Mouse (Mus musculus) forebrain, embryonic 10.5 days (tissue): ENCODE data around the gene Tasp1. TPM values are rescaled to one million over a fixed set of nuclear protein-coding genes. Genes with fewer than 3 reads are reported as not detected.
"Not testable (repeated sequence)": the region's sequence is repeated elsewhere in the genome, so short reads cannot be mapped to it uniquely, and the experiment has no call there.

Experiments
- DNase-seq: peaks from one replicate; pipeline ENCODE4 v3.0.0-alpha.2; 2017; ENCODE audit warnings: low spot score; ENCODE audit errors: extremely low spot score
- H3K27ac ChIP-seq: fragments of 300-500 bp; sonication (generic); 2 replicates; pipeline ENCODE4 v1.5.1; 2016; ENCODE audit warnings: mild to moderate bottlenecking
- H3K27me3 ChIP-seq: fragments of 300-500 bp; sonication (generic); 2 replicates; pipeline ENCODE4 v1.6.1; 2016; ENCODE audit warnings: mild to moderate bottlenecking; ENCODE audit not compliant: poor library complexity, severe bottlenecking
- H3K36me3 ChIP-seq: fragments of 300-500 bp; sonication (generic); replicated peaks from 2 replicates; pipeline ENCODE4 v1.6.1; 2016; ENCODE audit warnings: mild to moderate bottlenecking, moderate library complexity
- H3K4me1 ChIP-seq: fragments of 300-500 bp; sonication (generic); 2 replicates; pipeline ENCODE4 v1.6.1; 2016
- H3K4me3 ChIP-seq: fragments of 300-500 bp; sonication (generic); 2 replicates; pipeline ENCODE4 v1.5.1; 2016; ENCODE audit warnings: mild to moderate bottlenecking, moderate library complexity
- H3K9me3 ChIP-seq: fragments of 300-500 bp; sonication (generic); 2 replicates; pipeline ENCODE4 v1.6.1; 2016; ENCODE audit warnings: mild to moderate bottlenecking, moderate library complexity
- WGBS: fragments of 180-500 bp; shearing (Covaris S2); methylation state at CpG from one replicate; pipeline ENCODE4 v1.1.7; 2016; 5-methylcytosine and 5-hydroxymethylcytosine counted together
- polyA plus RNA-seq: library from polyadenylated mRNA; unstranded; fragments of >200 nt; fragmentation: Nextera tagmentation; extraction: Ambion mirVana; gene quantifications from 2 replicates; pipeline ENCODE4 v1.2.1, GENCODE M21; 2016

The Tasp1 gene
- polyA plus RNA-seq, 1 experiment from 2014 or later: 22.5 TPM

- not testable (repeated sequence) for DNase-seq, H3K4me3 ChIP-seq, H3K36me3 ChIP-seq, H3K9me3 ChIP-seq, H3K27ac ChIP-seq, H3K27me3 ChIP-seq
- H3K4me1 ChIP-seq: peaks cover 17% of the 10 kb centered on the region
These were observed 12.7 kb upstream of the Tasp1 start for GRCm38 (mm10) chr2:140079284-140079683.

GRCm38 (mm10) chr2:140078600-140079280, 12.1 kb upstream of the Tasp1 start:
- Histone ChIP-seq H3K4me3 (no peak overlapping the region), H3K27ac (no peak overlapping the region), H3K4me1 (peaks cover 17% of the 10 kb centered on the region), H3K36me3 (no peaks in the 10 kb centered on the region), H3K27me3 (no peaks in the 10 kb centered on the region), H3K9me3 (no peaks in the 10 kb centered on the region)
- WGBS: 59% methylated on average over 6 of the region's 6 CpGs
- no peak for DNase-seq

- H3K27me3 ChIP-seq: no peaks in the 10 kb centered on the region
- no peak for DNase-seq
- H3K4me1 ChIP-seq: peaks cover 17% of the 10 kb centered on the region
- no peak overlapping the region for H3K27ac ChIP-seq
- no peaks in the 10 kb centered on the region for H3K36me3 ChIP-seq
- WGBS: 36% methylated on average over 1 of the region's 1 CpGs
- H3K9me3 ChIP-seq: no peaks in the 10 kb centered on the region
- H3K4me3 ChIP-seq: no peak overlapping the region
These were observed 10.9 kb upstream of the Tasp1 start for GRCm38 (mm10) chr2:140077476-140077875.

GRCm38 (mm10) chr2:140075150-140075549, 8.5 kb upstream of the Tasp1 start:
- H3K27ac ChIP-seq: no peak overlapping the region
- H3K4me3 ChIP-seq: no peak overlapping the region
- H3K9me3 ChIP-seq: no peaks in the 10 kb centered on the region
- no peak for DNase-seq
- H3K4me1 ChIP-seq: peaks cover 17% of the 10 kb centered on the region
- WGBS: 87% methylated on average over 3 of the region's 3 CpGs
- no peaks in the 10 kb centered on the region for H3K36me3 ChIP-seq
- no peaks in the 10 kb centered on the region for H3K27me3 ChIP-seq

- 59% methylated on average over 4 of the region's 4 CpGs for WGBS
- no peaks in the 10 kb centered on the region for H3K9me3 ChIP-seq
- no peaks in the 10 kb centered on the region for H3K27me3 ChIP-seq
- H3K27ac ChIP-seq: 0 out of 2 replicates have a peak overlapping the region, but pooled peaks have one; percentile 90
- no peaks in the 10 kb centered on the region; the same call in 1 of the 2 replicates for H3K36me3 ChIP-seq
- DNase-seq: no peak
- peak overlapping the region; percentile 69 for H3K4me3 ChIP-seq
- H3K4me1 ChIP-seq: peaks cover 16% of the 10 kb centered on the region
These were observed 911 bp upstream of the Tasp1 start for GRCm38 (mm10) chr2:140067516-140067915.

GRCm38 (mm10) chr2:140065676-140066075, 929 bp downstream of the Tasp1 start:
- H3K36me3 ChIP-seq: no peaks in the 10 kb centered on the region; the same call in 1 of the 2 replicates
- H3K4me3 ChIP-seq: peak overlapping the region; percentile 69
- no peaks in the 10 kb centered on the region for H3K27me3 ChIP-seq
- H3K27ac ChIP-seq: no peak overlapping the region
- H3K9me3 ChIP-seq: no peaks in the 10 kb centered on the region
- peaks cover 16% of the 10 kb centered on the region for H3K4me1 ChIP-seq
- 82% methylated on average over 8 of the region's 8 CpGs for WGBS
- DNase-seq: no peak

GRCm38 (mm10) chr2:140061481-140061880, 5.1 kb downstream of the Tasp1 start:
- Histone ChIP-seq H3K9me3 (no peaks in the 10 kb centered on the region), H3K27ac (no peak overlapping the region), H3K4me3 (no peak overlapping the region), H3K27me3 (no peaks in the 10 kb centered on the region), H3K36me3 (peaks cover 7% of the 10 kb centered on the region), H3K4me1 (peaks cover 9% of the 10 kb centered on the region)
- no peak for DNase-seq
- WGBS: 91% methylated on average over 3 of the region's 3 CpGs

- Histone ChIP-seq H3K27me3 (no peaks in the 10 kb centered on the region), H3K4me3 (no peak overlapping the region), H3K4me1 (no peaks in the 10 kb centered on the region), H3K27ac (no peak overlapping the region), H3K9me3 (no peaks in the 10 kb centered on the region), H3K36me3 (peaks cover 16% of the 10 kb centered on the region)
- WGBS: 84% methylated on average over 4 of the region's 4 CpGs
- DNase-seq: no peak
These were observed 6.3 kb downstream of the Tasp1 start for GRCm38 (mm10) chr2:140060092-140060867.

- no peaks in the 10 kb centered on the region for H3K27me3 ChIP-seq
- H3K4me1 ChIP-seq: no peaks in the 10 kb centered on the region
- H3K4me3 ChIP-seq: no peak overlapping the region
- no peak overlapping the region for H3K27ac ChIP-seq
- no peak for DNase-seq
- H3K36me3 ChIP-seq: peaks cover 38% of the 10 kb centered on the region
- no peaks in the 10 kb centered on the region for H3K9me3 ChIP-seq
- WGBS: 95% methylated on average over 6 of the region's 6 CpGs
These were observed 8.5 kb downstream of the Tasp1 start for GRCm38 (mm10) chr2:140058125-140058524.

- H3K4me3 ChIP-seq: no peak overlapping the region
- no peaks in the 10 kb centered on the region for H3K27me3 ChIP-seq
- WGBS: 82% methylated on average over 2 of the region's 2 CpGs
- no peak for DNase-seq
- H3K36me3 ChIP-seq: peaks cover 96% of the 10 kb centered on the region
- no peak overlapping the region for H3K27ac ChIP-seq
- H3K4me1 ChIP-seq: no peaks in the 10 kb centered on the region
- no peaks in the 10 kb centered on the region for H3K9me3 ChIP-seq
These were observed 14.9 kb downstream of the Tasp1 start for GRCm38 (mm10) chr2:140051607-140052126.

GRCm38 (mm10) chr2:140042522-140043131, 24.0 kb downstream of the Tasp1 start:
- DNase-seq: no peak
- H3K36me3 ChIP-seq: peaks cover 46% of the 10 kb centered on the region
- H3K27me3 ChIP-seq: no peaks in the 10 kb centered on the region
- no peaks in the 10 kb centered on the region for H3K4me1 ChIP-seq
- no peak overlapping the region for H3K27ac ChIP-seq
- WGBS: 91% methylated on average over 2 of the region's 2 CpGs
- no peaks in the 10 kb centered on the region for H3K9me3 ChIP-seq
- no peak overlapping the region for H3K4me3 ChIP-seq

GRCm38 (mm10) chr2:140042081-140042480, 24.5 kb downstream of the Tasp1 start:
- no peak for DNase-seq
- WGBS: 94% methylated on average over 10 of the region's 10 CpGs
- Histone ChIP-seq H3K36me3 (peaks cover 43% of the 10 kb centered on the region), H3K9me3 (no peaks in the 10 kb centered on the region), H3K27ac (no peak overlapping the region), H3K27me3 (no peaks in the 10 kb centered on the region), H3K4me1 (no peaks in the 10 kb centered on the region), H3K4me3 (no peak overlapping the region)

GRCm38 (mm10) chr2:140037459-140037858, 29.1 kb downstream of the Tasp1 start:
- 95% methylated on average over 2 of the region's 2 CpGs for WGBS
- DNase-seq: no peak
- peaks cover 33% of the 10 kb centered on the region for H3K36me3 ChIP-seq
- H3K27ac ChIP-seq: no peak overlapping the region
- no peaks in the 10 kb centered on the region for H3K9me3 ChIP-seq
- H3K27me3 ChIP-seq: no peaks in the 10 kb centered on the region
- no peak overlapping the region for H3K4me3 ChIP-seq
- H3K4me1 ChIP-seq: no peaks in the 10 kb centered on the region
